Mouse (Mus musculus): ENCODE measurements around the gene Stoml2.

- no peak for TF ChIP-seq GATA1 (IDR thresholded peaks at IDR 0.05; ENCODE audit: low read length)
- no peak for TF ChIP-seq TAL1 (IDR thresholded peaks at IDR 0.05; ENCODE audit: low read length)
These were observed 2.4 kb downstream of the Stoml2 start for GRCm38 (mm10) chr4:43029121-43029520.

Data from erythroblast, embryonic 14.5 days (primary cell).